Mouse (Mus musculus) hindbrain, embryonic 11.5 days (tissue): ENCODE results near the gene Igdcc3. TPM values are rescaled to one million over a fixed set of nuclear protein-coding genes. Genes with fewer than 3 reads are reported as not detected.

Source experiments
- ATAC-seq: fragments of 200-750 bp; cut with Nextera tagmentation; 2 replicates; pipeline ENCODE4 v1.8.0; 2017; ENCODE audit warnings: mild to moderate bottlenecking, moderate TSS enrichment, moderate library complexity; ENCODE audit not compliant: low FRiP score
- DNase-seq: peaks from one replicate; pipeline ENCODE4 v3.0.0-alpha.2; 2015; ENCODE audit warnings: low spot score
- H3K27ac ChIP-seq: fragments of 300-500 bp; sonication (generic); 2 replicates; pipeline ENCODE4 v1.5.1; 2014; ENCODE audit warnings: mild to moderate bottlenecking, low read depth, low read length
- H3K27me3 ChIP-seq: fragments of 300-500 bp; sonication (generic); 2 replicates; pipeline ENCODE4 v1.6.1; 2014; ENCODE audit warnings: mild to moderate bottlenecking, low read length, moderate library complexity, mixed read lengths; ENCODE audit not compliant: control insufficient read depth, insufficient read depth
- H3K36me3 ChIP-seq: fragments of 300-500 bp; sonication (generic); 2 replicates; pipeline ENCODE4 v1.6.1; 2014; ENCODE audit warnings: mild to moderate bottlenecking, low read length, moderate library complexity, mixed read lengths; ENCODE audit not compliant: control insufficient read depth, insufficient read depth
- H3K4me1 ChIP-seq: fragments of 300-500 bp; sonication (generic); replicated peaks from 2 replicates; pipeline ENCODE4 v1.6.1; 2014; ENCODE audit warnings: low read length, mixed read lengths; ENCODE audit not compliant: control insufficient read depth, insufficient read depth
- H3K4me2 ChIP-seq: fragments of 300-500 bp; sonication (generic); replicated peaks from 2 replicates; pipeline ENCODE4 v1.6.1; 2014; ENCODE audit warnings: mild to moderate bottlenecking, low read depth, low read length
- H3K4me3 ChIP-seq: fragments of 300-500 bp; sonication (generic); 2 replicates; pipeline ENCODE4 v1.5.1; 2014; ENCODE audit warnings: low read depth, low read length
- H3K9ac ChIP-seq: fragments of 300-500 bp; sonication (generic); 2 replicates; pipeline ENCODE4 v1.6.1; 2014; ENCODE audit warnings: low read depth, low read length
- H3K9me3 ChIP-seq: fragments of 300-500 bp; sonication (generic); 2 replicates; pipeline ENCODE4 v1.6.1; 2016; ENCODE audit warnings: low read length; ENCODE audit not compliant: control insufficient read depth
- WGBS: fragments of 180-500 bp; shearing (Covaris S2); extraction: QIAGEN DNeasy Blood & Tissue Kit; methylation state at CpG from one replicate; pipeline ENCODE4 v1.1.7; 2014; 5-methylcytosine and 5-hydroxymethylcytosine counted together
- polyA plus RNA-seq: library from polyadenylated mRNA; unstranded; fragments of >200 nt; fragmentation: Nextera tagmentation; extraction: Ambion mirVana; gene quantifications from 2 replicates; pipeline ENCODE4 v1.2.1, GENCODE M21; 2014

Gene Igdcc3
- 46.0 and 49.6 TPM in 2 replicates for polyA plus RNA-seq

DNA sequence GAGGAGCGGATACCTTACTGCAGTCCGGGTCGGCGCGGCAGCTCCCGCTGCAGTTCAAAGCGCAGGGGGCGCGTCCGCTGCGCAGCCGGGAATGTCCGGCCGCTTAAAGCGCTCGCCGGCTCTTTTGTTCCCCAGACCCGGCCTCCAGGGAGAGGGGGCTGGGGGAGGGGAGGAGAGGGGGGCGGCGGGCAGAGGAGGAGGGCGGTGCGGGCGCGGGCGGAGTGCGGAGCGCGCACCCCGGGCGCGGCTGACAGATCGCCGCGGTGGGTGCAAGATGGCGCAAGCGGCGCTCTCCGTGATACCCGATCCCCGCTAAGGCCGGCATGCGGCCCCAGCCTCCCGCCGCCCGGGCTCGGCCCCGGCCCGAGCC lies at the start of gene Igdcc3:
Gene Igdcc3, plus strand, starts transcription at position 254 of the 370 bp plus-strand sequence.
- Histone ChIP-seq H3K4me2 (peak within 1 kb of the TSS; percentile 78), H3K4me1 (peaks cover 16% of the 10 kb centered on the region), H3K9me3 (no peaks in the 10 kb centered on the region), H3K9ac (peak within 1 kb of the TSS; percentile 99), H3K27me3 (no peaks in the 10 kb centered on the region), H3K27ac (peak within 1 kb of the TSS; percentile 98), H3K36me3 (no peaks in the 10 kb centered on the region), H3K4me3 (peak within 1 kb of the TSS; percentile 100)
- WGBS: 0% methylated on average over 39 of the region's 48 CpGs
- DNase-seq (peak; percentile 89), ATAC-seq (peak; percentile 81)

- no peak for ATAC-seq
- no peak overlapping the region for H3K27ac ChIP-seq
These were observed 46.8 kb upstream of the Igdcc3 start for GRCm38 (mm10) chr9:65094237-65094636.

DNA sequence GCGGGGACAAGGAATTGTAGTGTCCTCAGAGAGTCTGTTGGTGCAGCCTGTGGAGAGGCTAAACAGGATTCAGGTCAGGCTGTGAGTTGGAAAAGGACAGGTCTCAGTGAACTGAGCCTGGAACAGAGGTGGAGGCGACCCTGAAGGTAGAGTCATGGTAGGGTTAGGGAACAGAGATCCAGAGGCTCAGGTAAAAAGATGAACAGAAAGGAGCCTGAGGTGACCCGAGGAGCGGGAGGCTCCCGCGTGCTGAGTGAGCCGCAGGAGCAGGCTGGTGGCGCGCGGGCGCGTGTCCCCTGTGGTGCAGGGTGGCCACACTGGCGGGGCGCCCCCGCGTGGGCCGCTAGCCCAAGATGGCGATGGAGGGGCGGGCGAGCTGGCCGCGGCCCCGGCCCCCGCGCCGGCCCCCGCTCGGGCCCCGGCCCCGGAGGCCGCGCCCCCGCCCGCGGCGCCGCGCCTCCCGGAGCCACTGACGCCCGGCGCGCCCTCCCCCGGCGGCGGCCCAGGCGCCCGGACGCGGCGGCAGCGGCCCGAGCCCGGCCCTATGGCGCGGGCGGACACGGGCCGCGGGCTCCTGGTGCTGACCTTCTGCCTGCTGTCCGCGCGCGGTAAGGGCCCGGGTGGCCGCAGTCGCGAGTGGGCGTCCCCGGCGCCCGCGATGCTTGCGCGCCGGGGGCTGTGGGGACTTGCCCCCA lies 39.9 kb upstream of the Igdcc3 start, which contains the start of gene Igdcc4:
Gene Igdcc4, plus strand, starts transcription at position 496 of the 695 bp plus-strand sequence.
- Histone ChIP-seq H3K36me3 (no peaks in the 10 kb centered on the region), H3K9ac (peak within 1 kb of the TSS; percentile 90), H3K27ac (peak within 1 kb of the TSS; percentile 70), H3K4me2 (peak within 1 kb of the TSS; percentile 99), H3K4me3 (peak within 1 kb of the TSS; percentile 77), H3K9me3 (peaks cover 3% of the 10 kb centered on the region; the same call in 1 of the 2 replicates), H3K4me1 (peaks cover 5% of the 10 kb centered on the region), H3K27me3 (peaks cover 2% of the 10 kb centered on the region; the same call in 1 of the 2 replicates)
- DNase-seq: peak; percentile 57
- ATAC-seq: peak; percentile 13; the same call in 1 of the 2 replicates
- WGBS: 2% methylated on average over 35 of the region's 76 CpGs

More at GRCm38 (mm10) chr9:65094237-65094636, 46.8 kb upstream of the Igdcc3 start:
- DNase-seq: peak; percentile 37
- no peak overlapping the region for H3K4me2 ChIP-seq
- no peaks in the 10 kb centered on the region for H3K9me3 ChIP-seq
- no peak overlapping the region for H3K9ac ChIP-seq
- no peaks in the 10 kb centered on the region for H3K27me3 ChIP-seq
- WGBS: 48% methylated on average over 6 of the region's 6 CpGs
- peaks cover 5% of the 10 kb centered on the region; the same call in 1 of the 2 replicates for H3K4me1 ChIP-seq
- H3K4me3 ChIP-seq: no peak overlapping the region
- no peaks in the 10 kb centered on the region for H3K36me3 ChIP-seq

- Histone ChIP-seq H3K27ac (peak overlapping the region; percentile 70), H3K9me3 (peaks cover 3% of the 10 kb centered on the region; the same call in 1 of the 2 replicates), H3K4me2 (peak overlapping the region; percentile 99), H3K9ac (peak overlapping the region; percentile 90), H3K36me3 (no peaks in the 10 kb centered on the region), H3K4me3 (peak overlapping the region; percentile 77), H3K4me1 (peaks cover 5% of the 10 kb centered on the region), H3K27me3 (peaks cover 2% of the 10 kb centered on the region; the same call in 1 of the 2 replicates)
- ATAC-seq: peak; percentile 73
- WGBS: 0% methylated on average over 35 of the region's 39 CpGs
- DNase-seq: no peak
These were observed 39.2 kb upstream of the Igdcc3 start for GRCm38 (mm10) chr9:65101686-65102376.

DNA sequence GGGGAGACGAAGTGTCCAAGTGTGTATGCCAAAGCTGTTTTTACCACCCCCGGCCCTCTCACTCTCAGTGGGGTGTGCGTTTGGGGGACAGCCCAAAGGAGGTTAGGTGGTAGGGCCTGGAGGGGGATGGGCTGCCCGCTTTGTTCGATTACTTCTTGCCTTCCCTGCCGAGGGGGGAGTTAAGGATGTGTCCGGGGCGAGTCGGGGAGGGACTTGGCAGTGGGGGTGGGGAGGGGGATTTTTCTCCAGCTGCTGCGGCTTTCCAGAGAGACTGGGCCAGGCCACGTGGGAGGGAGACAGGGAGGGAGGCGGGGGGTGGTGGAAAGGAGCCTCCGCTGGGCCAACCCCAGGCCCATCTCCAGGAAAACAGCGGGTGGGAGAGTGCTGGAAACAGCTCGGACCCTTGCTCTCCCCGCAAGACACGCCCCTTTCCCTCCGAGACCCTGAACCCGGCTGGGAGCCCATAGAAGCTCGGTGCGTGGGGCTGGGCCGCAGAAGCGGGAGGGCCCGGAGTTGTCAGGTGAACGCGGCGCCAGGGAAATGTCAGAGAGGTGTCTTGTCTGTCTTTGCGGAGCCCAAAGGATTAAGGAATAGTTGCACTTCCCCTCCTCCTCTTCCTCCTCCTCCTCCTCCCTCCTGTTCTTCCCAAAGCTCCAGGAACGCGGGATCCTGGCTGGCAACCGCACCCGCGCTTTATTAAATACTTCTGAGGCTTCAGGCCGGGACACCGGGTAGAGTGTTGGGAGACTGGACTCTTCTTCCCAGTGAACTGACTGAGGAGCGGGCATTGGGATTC lies 38.4 kb upstream of the Igdcc3 start:
- H3K4me1 ChIP-seq: peaks cover 5% of the 10 kb centered on the region
- H3K4me2 ChIP-seq: peak overlapping the region; percentile 99
- H3K9ac ChIP-seq: peak overlapping the region; percentile 90
- peaks cover 3% of the 10 kb centered on the region; the same call in 1 of the 2 replicates for H3K9me3 ChIP-seq
- H3K36me3 ChIP-seq: no peaks in the 10 kb centered on the region
- 1% methylated on average over 33 of the region's 36 CpGs for WGBS
- H3K27ac ChIP-seq: peak overlapping the region; percentile 70
- peak; percentile 79 for ATAC-seq
- peaks cover 2% of the 10 kb centered on the region; the same call in 1 of the 2 replicates for H3K27me3 ChIP-seq
- peak overlapping the region; percentile 77 for H3K4me3 ChIP-seq
- DNase-seq: peak; percentile 81

- H3K9ac ChIP-seq: no peak overlapping the region; the same call in 1 of the 2 replicates
- peak; percentile 39 for DNase-seq
- 35% methylated on average over 8 of the region's 8 CpGs for WGBS
- no peak for ATAC-seq
- peak overlapping the region; percentile 77 for H3K4me3 ChIP-seq
- peak overlapping the region; percentile 99 for H3K4me2 ChIP-seq
- peak overlapping the region; percentile 70 for H3K27ac ChIP-seq
- peaks cover 3% of the 10 kb centered on the region; the same call in 1 of the 2 replicates for H3K9me3 ChIP-seq
- peaks cover 2% of the 10 kb centered on the region; the same call in 1 of the 2 replicates for H3K27me3 ChIP-seq
- H3K4me1 ChIP-seq: peaks cover 5% of the 10 kb centered on the region
- no peaks in the 10 kb centered on the region for H3K36me3 ChIP-seq
These were observed 37.7 kb upstream of the Igdcc3 start for GRCm38 (mm10) chr9:65103173-65103752.

DNA sequence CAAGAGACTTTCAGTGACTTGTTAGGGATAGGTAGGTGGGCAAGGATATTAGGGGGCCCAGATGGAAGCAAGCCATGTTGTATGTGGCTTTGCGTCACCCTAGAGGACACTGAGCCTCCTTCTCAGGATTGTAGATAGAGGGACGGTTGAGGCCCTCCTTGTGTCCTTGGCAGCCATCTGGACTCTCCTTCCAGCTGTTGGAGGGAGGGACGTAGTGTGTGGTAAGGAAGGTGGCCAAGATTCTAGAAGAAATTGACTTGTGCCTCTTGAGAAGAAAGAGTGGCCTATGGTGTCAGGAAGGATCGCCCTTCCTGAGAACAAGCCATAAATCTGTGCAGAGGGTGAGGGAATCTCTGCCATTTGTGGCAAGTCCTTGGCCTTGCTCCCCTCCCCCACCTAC lies 34.2 kb upstream of the Igdcc3 start:
- Histone ChIP-seq H3K27me3 (peaks cover 2% of the 10 kb centered on the region; the same call in 1 of the 2 replicates), H3K4me2 (no peak overlapping the region), H3K9ac (no peak overlapping the region), H3K4me3 (no peak overlapping the region), H3K9me3 (no peaks in the 10 kb centered on the region), H3K4me1 (peaks cover 12% of the 10 kb centered on the region), H3K27ac (no peak overlapping the region), H3K36me3 (no peaks in the 10 kb centered on the region)
- no peak for ATAC-seq
- WGBS: 94% methylated on average over 4 of the region's 4 CpGs
- no peak for DNase-seq

GRCm38 (mm10) chr9:65107893-65108292 lies 33.1 kb upstream of the Igdcc3 start:
- WGBS: 90% methylated on average over 1 of the region's 1 CpGs
- H3K4me1 ChIP-seq: peaks cover 12% of the 10 kb centered on the region
- no peak for ATAC-seq
- H3K9ac ChIP-seq: no peak overlapping the region
- no peak for DNase-seq
- no peaks in the 10 kb centered on the region for H3K9me3 ChIP-seq
- no peak overlapping the region for H3K27ac ChIP-seq
- no peak overlapping the region for H3K4me3 ChIP-seq
- peaks cover 2% of the 10 kb centered on the region; the same call in 1 of the 2 replicates for H3K27me3 ChIP-seq
- no peak overlapping the region for H3K4me2 ChIP-seq
- H3K36me3 ChIP-seq: no peaks in the 10 kb centered on the region
